Mouse (Mus musculus): ENCODE measurements at regions not wholly inside any gene's neighbourhood (a gene's known extent, or its start where the extent isn't known, plus 50 kb on each side); places are given as distances from the start of the nearest gene placed in this dataset.

GRCm38 (mm10) chr15:69223411-69223810 is 2722.7 kb upstream of the Lrrc6 start:
- no peaks in the 10 kb centered on the region for H3K27me3 ChIP-seq (ENCODE audit: control insufficient read depth, insufficient read depth, low read length)
- DNase-seq = no peak
- TF ChIP-seq POLR2A (IDR thresholded peaks at IDR 0.05; ENCODE audit: insufficient read depth, low read depth, low read length) (no peak), EP300 (IDR thresholded peaks at IDR 0.05; ENCODE audit: insufficient read depth, low read depth, low read length) (no peak)
- no peak overlapping the region for H3K27ac ChIP-seq
- no peaks in the 10 kb centered on the region for H3K36me3 ChIP-seq (ENCODE audit: control insufficient read depth, insufficient read depth, low read length)
- no peaks in the 10 kb centered on the region for H3K79me2 ChIP-seq (replicated peaks; ENCODE audit: control insufficient read depth, insufficient read depth, low read length)
- H3K4me1 ChIP-seq (ENCODE audit: control insufficient read depth, insufficient read depth, low read length) = no peaks in the 10 kb centered on the region
- no peak overlapping the region for H3K4me3 ChIP-seq
- intact Hi-C loops (cut with DNase I) = no loop called here
- H3K9ac ChIP-seq (ENCODE audit: low read depth, low read length) = no peak overlapping the region

DNA sequence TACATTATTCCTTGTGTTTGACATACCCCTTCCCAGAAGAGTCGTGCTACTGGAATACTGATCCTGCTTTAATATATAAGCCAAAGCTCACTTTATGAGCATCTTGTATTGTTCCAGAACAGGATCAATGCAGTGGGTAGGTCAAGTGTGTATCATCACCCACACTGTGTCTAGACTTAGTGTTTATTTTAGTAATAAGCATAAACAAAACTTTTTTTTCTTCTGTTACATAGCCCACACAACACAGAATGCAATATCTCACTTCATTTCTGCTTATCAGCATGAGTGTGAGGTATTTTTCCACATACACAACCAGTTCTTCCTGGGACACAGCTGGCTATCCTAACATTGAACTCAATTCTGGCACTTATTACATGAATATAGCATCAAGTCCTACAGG is 2721.7 kb upstream of the Lrrc6 start:
- intact Hi-C loops (cut with DNase I) = no loop called here
- Histone ChIP-seq H3K27me3 (ENCODE audit: control insufficient read depth, insufficient read depth, low read length) (no peaks in the 10 kb centered on the region), H3K27ac (no peak overlapping the region), H3K79me2 (replicated peaks; ENCODE audit: control insufficient read depth, insufficient read depth, low read length) (no peaks in the 10 kb centered on the region), H3K9ac (ENCODE audit: low read depth, low read length) (no peak overlapping the region), H3K36me3 (ENCODE audit: control insufficient read depth, insufficient read depth, low read length) (no peaks in the 10 kb centered on the region), H3K4me1 (ENCODE audit: control insufficient read depth, insufficient read depth, low read length) (no peaks in the 10 kb centered on the region), H3K4me3 (no peak overlapping the region)
- 76% methylated on average over 1 of the region's 1 CpGs for WGBS
- TF ChIP-seq CTCF (IDR thresholded peaks at IDR 0.05) = no peak
- TF ChIP-seq EP300 (IDR thresholded peaks at IDR 0.05; ENCODE audit: insufficient read depth, low read depth, low read length) = no peak
- no peak for TF ChIP-seq POLR2A (IDR thresholded peaks at IDR 0.05; ENCODE audit: insufficient read depth, low read depth, low read length)
- DNase-seq = no peak

Data from heart, adult 2 months (tissue).